Mouse (Mus musculus) CH12.LX (cell line): ENCODE results near the gene Ssr3. TPM values are rescaled to one million over a fixed set of nuclear protein-coding genes. Genes with fewer than 3 reads are reported as not detected.
A peak's percentile ranks its signal among the peaks of the same experiment; 100 is the strongest.

Source experiments
- DNase-seq: peaks from one replicate; pipeline ENCODE4 v3.0.0-alpha.2; 2013; ENCODE audit errors: extremely low read depth
- H3K27ac ChIP-seq: 2 replicates; pipeline ENCODE4 v1.5.1; 2012; ENCODE audit warnings: low read depth, mild to moderate bottlenecking, control low read depth, moderate library complexity; ENCODE audit not compliant: insufficient read depth
- H3K27me3 ChIP-seq: replicated peaks from 2 replicates; pipeline ENCODE3; 2012; ENCODE audit warnings: inconsistent platforms
- H3K36me3 ChIP-seq, 2 experiments: replicated peaks in 1 of 2; 2 replicates each; pipeline versions ENCODE3 to v1.6.1; 2012; ENCODE audit warnings: inconsistent platforms in 1 of 2, low read length in 1 of 2, mild to moderate bottlenecking in 1 of 2, mixed read lengths in 1 of 2, moderate library complexity in 1 of 2; ENCODE audit not compliant: control insufficient read depth in 1 of 2, insufficient read depth in 1 of 2
- H3K4me1 ChIP-seq, 2 experiments: 2 replicates each; pipeline ENCODE4 v1.6.1; 2012; ENCODE audit warnings: inconsistent platforms in 1 of 2, moderate library complexity in 1 of 2; ENCODE audit not compliant: insufficient read depth in 2 of 2, control insufficient read depth in 1 of 2
- H3K4me2 ChIP-seq: 2 replicates; pipeline ENCODE4 v1.6.1; 2012; ENCODE audit warnings: low read depth, mild to moderate bottlenecking, control low read depth; ENCODE audit not compliant: poor library complexity, insufficient read depth, severe bottlenecking
- H3K4me3 ChIP-seq, 3 experiments: fragments of 150-350 bp in 1 of 3; sonication (generic) in 1 of 3; replicated peaks in 1 of 3; 2 replicates each; pipeline versions ENCODE3 to v1.5.1; 2011 to 2012; ENCODE audit warnings: low read depth in 2 of 3, low read length in 2 of 3, mild to moderate bottlenecking in 2 of 3, moderate library complexity in 2 of 3, control low read depth in 1 of 3, improper control_type of control experiment in 1 of 3, inconsistent platforms in 1 of 3, mixed read lengths in 1 of 3; ENCODE audit not compliant: poor library complexity in 1 of 3
- H3K79me2 ChIP-seq: replicated peaks from 2 replicates; pipeline ENCODE4 v1.6.1; 2012; ENCODE audit warnings: mild to moderate bottlenecking, moderate library complexity; ENCODE audit not compliant: control insufficient read depth, poor library complexity, insufficient read depth, severe bottlenecking; ENCODE audit errors: extremely low read depth
- H3K9ac ChIP-seq: 2 replicates; pipeline ENCODE4 v1.6.1; 2012; ENCODE audit warnings: low read depth, mild to moderate bottlenecking, control low read depth, moderate library complexity; ENCODE audit not compliant: insufficient read depth
- H3K9me3 ChIP-seq: replicated peaks from 2 replicates; pipeline ENCODE3; 2012; ENCODE audit warnings: low read length, inconsistent platforms, mixed read lengths
- BHLHE40 ChIP-seq: IDR thresholded peaks from 2 replicates; pipeline ENCODE4 v1.6.1; 2011; ENCODE audit warnings: mild to moderate bottlenecking, low read depth, low read length, improper control_type of control experiment
- CHD1 ChIP-seq: IDR thresholded peaks from 2 replicates; pipeline ENCODE4 v1.6.1; 2012; ENCODE audit warnings: low read depth, low read length, improper control_type of control experiment, inconsistent platforms
- CTCF ChIP-seq, 2 experiments: IDR thresholded peaks in 1 of 2; conservative IDR thresholded peaks in 1 of 2; 2 replicates each; pipeline ENCODE4 v1.5.1; 2011 to 2012; ENCODE audit warnings: low read depth in 2 of 2, low read length in 2 of 2, improper control_type of control experiment in 1 of 2, inconsistent platforms in 1 of 2, mild to moderate bottlenecking in 1 of 2, moderate library complexity in 1 of 2
- E2F4 ChIP-seq: IDR thresholded peaks from 2 replicates; pipeline ENCODE4 v1.6.1; 2011; ENCODE audit warnings: low read depth, low read length, improper control_type of control experiment; ENCODE audit not compliant: insufficient replicate concordance
- ELF1 ChIP-seq: IDR thresholded peaks from 2 replicates; pipeline ENCODE4 v1.6.1; 2014; ENCODE audit warnings: low read depth, mild to moderate bottlenecking, inconsistent platforms, low read length, improper control_type of control experiment
- EP300 ChIP-seq: IDR thresholded peaks from 2 replicates; pipeline ENCODE4 v1.6.1; 2011; ENCODE audit warnings: low read length, improper control_type of control experiment
- GABPA ChIP-seq: IDR thresholded peaks from 2 replicates; pipeline ENCODE4 v1.6.1; 2012; ENCODE audit warnings: low read depth, low read length, improper control_type of control experiment, inconsistent platforms; ENCODE audit not compliant: insufficient replicate concordance
- IRF4 ChIP-seq: IDR thresholded peaks from 2 replicates; pipeline ENCODE4 v1.6.1; 2014; ENCODE audit warnings: low read depth, mild to moderate bottlenecking, inconsistent platforms, low read length, improper control_type of control experiment
- JUN ChIP-seq: IDR thresholded peaks from 2 replicates; pipeline ENCODE4 v1.6.1; 2011; ENCODE audit warnings: low read depth, mild to moderate bottlenecking, low read length, improper control_type of control experiment, moderate library complexity; ENCODE audit not compliant: insufficient read depth
- JUND ChIP-seq: conservative IDR thresholded peaks from 2 replicates; pipeline ENCODE4 v1.6.1; 2011; ENCODE audit warnings: low read depth, low read length, improper control_type of control experiment
- MAX ChIP-seq: IDR thresholded peaks from 2 replicates; pipeline ENCODE4 v1.6.1; 2011; ENCODE audit warnings: low read length, improper control_type of control experiment
- NRF1 ChIP-seq: IDR thresholded peaks from 2 replicates; pipeline ENCODE4 v1.6.1; 2014; ENCODE audit warnings: low read depth, mild to moderate bottlenecking, inconsistent platforms, low read length, improper control_type of control experiment, moderate library complexity
- POLR2A ChIP-seq: IDR thresholded peaks from 2 replicates; pipeline ENCODE4 v1.6.1; 2011; ENCODE audit warnings: low read depth, mild to moderate bottlenecking, improper control_type of control experiment, low read length
- POLR2AphosphoS2 ChIP-seq: IDR thresholded peaks from 2 replicates; pipeline ENCODE4 v1.6.1; 2011; ENCODE audit warnings: low read depth, low read length, improper control_type of control experiment
- RAD21 ChIP-seq: IDR thresholded peaks from 2 replicates; pipeline ENCODE4 v1.6.1; 2011; ENCODE audit warnings: low read depth, mild to moderate bottlenecking, low read length, improper control_type of control experiment, moderate library complexity
- SIN3A ChIP-seq: IDR thresholded peaks from 2 replicates; pipeline ENCODE4 v1.6.1; 2012; ENCODE audit warnings: low read length, improper control_type of control experiment, inconsistent platforms
- SMC3 ChIP-seq: IDR thresholded peaks from 2 replicates; pipeline ENCODE4 v1.6.1; 2011; ENCODE audit warnings: low read depth, low read length, improper control_type of control experiment
- TCF12 ChIP-seq: IDR thresholded peaks from 2 replicates; pipeline ENCODE4 v1.6.1; 2014; ENCODE audit warnings: low read depth, mild to moderate bottlenecking, inconsistent platforms, low read length, improper control_type of control experiment
- UBTF ChIP-seq: IDR thresholded peaks from 2 replicates; pipeline ENCODE4 v1.6.1; 2012; ENCODE audit warnings: low read depth, mild to moderate bottlenecking, inconsistent platforms, low read length, improper control_type of control experiment, moderate library complexity
- USF2 ChIP-seq: conservative IDR thresholded peaks from 2 replicates; pipeline ENCODE4 v1.6.1; 2011; ENCODE audit warnings: low read depth, low read length, improper control_type of control experiment
- ZMIZ1 ChIP-seq: IDR thresholded peaks from 2 replicates; pipeline ENCODE4 v1.6.1; 2012; ENCODE audit warnings: low read depth, mild to moderate bottlenecking, inconsistent platforms, low read length, improper control_type of control experiment
- dilution Hi-C: fragments of 300-500 bp; cut with MboI; formaldehyde crosslinking; loops from 2 replicates; pipeline ENCODE4 v1.14.3; 2020; ENCODE audit warnings: low sequenced_read_pairs; ENCODE audit not compliant: extremely low pct_unique_long_range_greater_than_20kb, extremely low pct_ligation_motif_present
- in situ Hi-C: fragments of 300-500 bp; cut with MboI; formaldehyde crosslinking; loops from 3 replicates; pipeline ENCODE4 v1.14.3; 2019; ENCODE audit warnings: low sequenced_read_pairs, low pct_ligation_motif_present, low pct_unique_long_range_greater_than_20kb, mixed read lengths
- polyA plus RNA-seq: library from polyadenylated mRNA; unstranded; fragments of >175 nt; gene quantifications from 2 replicates; pipeline ENCODE4 v1.2.1, GENCODE M21; 2012; ENCODE audit warnings: low read depth; ENCODE audit not compliant: insufficient read length
- total RNA-seq, 2 experiments: library from RNA; depleted of rRNA; stranded (reverse); fragments of 300-350 nt in 1 of 2; fragments of >200 nt in 1 of 2; gene quantifications; 2 replicates each; pipeline ENCODE4 v1.2.3; 2012 to 2014

Gene Ssr3
- total and polyA plus RNA-seq, 3 experiments = 118 to 222 (median 165) TPM

DNA sequence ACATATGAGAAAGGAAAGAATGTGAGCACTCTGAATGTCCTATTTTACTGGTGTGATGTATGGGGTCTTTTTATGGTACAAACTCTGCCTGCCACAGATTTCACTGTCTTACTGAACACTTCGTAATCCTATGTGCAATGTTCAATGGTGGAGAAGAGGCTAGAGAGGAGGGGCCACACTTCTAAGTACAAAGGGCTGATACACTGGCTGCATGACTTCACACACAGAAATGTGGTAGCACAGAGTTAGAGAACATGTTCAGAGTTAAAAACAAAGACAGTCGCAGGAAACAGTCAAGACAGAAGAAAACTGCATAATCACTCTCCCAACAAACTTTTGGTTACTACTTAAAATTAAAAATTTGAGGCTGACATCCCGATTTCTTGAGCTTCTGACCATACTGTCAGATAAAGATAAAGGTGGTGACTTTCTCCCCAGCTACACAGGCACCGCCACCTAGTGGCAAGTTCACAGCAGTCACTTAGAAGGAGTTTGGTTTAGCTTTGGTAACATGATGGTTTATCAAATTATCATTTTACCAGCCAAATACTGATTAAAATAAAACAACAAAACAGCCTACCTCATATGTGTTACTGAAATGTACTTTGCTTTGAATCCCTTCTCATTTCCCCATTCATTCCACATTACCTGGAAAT is 12.4 kb downstream of the Ssr3 start:
- Histone ChIP-seq H3K4me2 (no peak overlapping the region), H3K27ac (no peak overlapping the region), H3K4me3 (no peak overlapping the region), H3K9me3 (no peaks in the 10 kb centered on the region), H3K9ac (no peak overlapping the region), H3K27me3 (no peaks in the 10 kb centered on the region), H3K36me3 (peaks cover 29 to 83% of the 10 kb centered on the region in 2 experiments), H3K79me2 (peaks cover 5% of the 10 kb centered on the region; the same call in 1 of the 2 replicates), H3K4me1 (no peaks in the 10 kb centered on the region)
- dilution Hi-C loops (no loop called here), in situ Hi-C loops (loop anchor here (10.0 to 25.0 kb wide), 2 partner anchors 155 to 282 kb away; partner anchors contain the start of gene Lekr1)
- TF ChIP-seq TCF12 = no peak
- TF ChIP-seq CTCF (conservative IDR thresholded peaks at IDR 0.05 in 1 of 2, IDR thresholded peaks at IDR 0.05 in 1 of 2; ENCODE audit: low read depth in 2 of 2, low read length in 2 of 2) = peak; percentile 63 to 73
- no peak for TF ChIP-seq BHLHE40
- no peak for TF ChIP-seq EP300
- no peak for TF ChIP-seq JUN
- TF ChIP-seq USF2 = no peak
- TF ChIP-seq GABPA = no peak
- no peak for TF ChIP-seq NRF1
- no peak for TF ChIP-seq UBTF
- TF ChIP-seq SMC3 = peak; percentile 51
- no peak for TF ChIP-seq SIN3A
- TF ChIP-seq ELF1 = no peak
- TF ChIP-seq CHD1 = no peak
- TF ChIP-seq IRF4 = no peak
- TF ChIP-seq JUND = no peak
- TF ChIP-seq POLR2A = no peak
- no peak for TF ChIP-seq E2F4
- no peak for TF ChIP-seq ZMIZ1
- TF ChIP-seq RAD21 = peak; percentile 42
- TF ChIP-seq MAX = no peak
- DNase-seq = peak; percentile 47

- H3K36me3 ChIP-seq = peaks cover 30 to 81% of the 10 kb centered on the region in 2 experiments
- no peak for TF ChIP-seq POLR2A
- TF ChIP-seq POLR2AphosphoS2 = peak; percentile 53; the same call in 1 of the 2 replicates
- TF ChIP-seq, all 38 proteins: peak for 1
- DNase-seq = no peak
- H3K79me2 ChIP-seq = peaks cover 5% of the 10 kb centered on the region; the same call in 1 of the 2 replicates
- H3K9me3 ChIP-seq = no peaks in the 10 kb centered on the region
- H3K9ac ChIP-seq = no peak overlapping the region
- in situ Hi-C loops (loop anchor here (25.0 kb wide), 1 partner anchor 284 kb away; the partner anchor contains the start of gene Lekr1), dilution Hi-C loops (no loop called here)
- H3K27ac ChIP-seq = no peak overlapping the region
- no peak overlapping the region for H3K4me2 ChIP-seq
- H3K4me3 ChIP-seq = no peak overlapping the region
- no peaks in the 10 kb centered on the region for H3K27me3 ChIP-seq
- no peaks in the 10 kb centered on the region for H3K4me1 ChIP-seq
Observed at GRCm38 (mm10) chr3:65378724-65379123, 13.7 kb downstream of the Ssr3 start.
